Mouse (Mus musculus): ENCODE measurements around the gene Zfp804b. TPM values are rescaled to one million over a fixed set of nuclear protein-coding genes. Genes with fewer than 3 reads are reported as not detected.
"Not testable (repeated sequence)": the region's sequence is repeated elsewhere in the genome, so short reads cannot be mapped to it uniquely, and the experiment has no call there.

Zfp804b gene
- polyA plus RNA-seq (2014; fragmentation: Nextera tagmentation; extraction: Ambion mirVana), result 3.7 and 5.4 TPM in 2 replicates

GRCm38 (mm10) chr5:7344145-7345010 lies at the start of gene Zfp804b:
Gene Zfp804b, minus strand, starts transcription at chr5:7344756.
- peak; percentile 93 for ATAC-seq (ENCODE audit: low read depth)
- under 1% methylated on average over 50 of the region's 50 CpGs for WGBS
- H3K27ac ChIP-seq (ENCODE audit: low read depth, low read length), result no peak within 1 kb of the TSS; the same call in 1 of the 2 replicates
- H3K27me3 ChIP-seq (ENCODE audit: control insufficient read depth, insufficient read depth, low read length), result no peaks in the 10 kb centered on the region
- peak within 1 kb of the TSS; percentile 55 for H3K9ac ChIP-seq (replicated peaks; ENCODE audit: low read depth, low read length)
- H3K4me1 ChIP-seq (ENCODE audit: control insufficient read depth, insufficient read depth, low read length), result no peaks in the 10 kb centered on the region
- peak within 1 kb of the TSS; percentile 67 for H3K4me3 ChIP-seq (ENCODE audit: low read depth, low read length)
- H3K9me3 ChIP-seq (ENCODE audit: control insufficient read depth, low read length), result no peaks in the 10 kb centered on the region
- H3K36me3 ChIP-seq (ENCODE audit: control insufficient read depth, insufficient read depth, low read length), result no peaks in the 10 kb centered on the region
- H3K4me2 ChIP-seq (ENCODE audit: low read depth, low read length), result peak within 1 kb of the TSS; percentile 92

- 93% methylated on average over 1 of the region's 1 CpGs for WGBS
- not testable (repeated sequence) for H3K27ac ChIP-seq (ENCODE audit: low read depth, low read length); H3K4me2 ChIP-seq (ENCODE audit: low read depth, low read length); H3K4me1 ChIP-seq (ENCODE audit: control insufficient read depth, insufficient read depth, low read length); H3K27me3 ChIP-seq (ENCODE audit: control insufficient read depth, insufficient read depth, low read length); ATAC-seq (ENCODE audit: low read depth); H3K9me3 ChIP-seq (ENCODE audit: control insufficient read depth, low read length); H3K9ac ChIP-seq (replicated peaks; ENCODE audit: low read depth, low read length); H3K36me3 ChIP-seq (ENCODE audit: control insufficient read depth, insufficient read depth, low read length); H3K4me3 ChIP-seq (ENCODE audit: low read depth, low read length)
Measured at GRCm38 (mm10) chr5:7364616-7365015, 20.1 kb upstream of the Zfp804b start.

GRCm38 (mm10) chr5:7345011-7345389 lies 444 bp upstream of the Zfp804b start:
- no peaks in the 10 kb centered on the region for H3K9me3 ChIP-seq (ENCODE audit: control insufficient read depth, low read length)
- no peak overlapping the region for H3K27ac ChIP-seq (ENCODE audit: low read depth, low read length)
- H3K4me2 ChIP-seq (ENCODE audit: low read depth, low read length), result peak overlapping the region; percentile 92
- WGBS, result 0% methylated on average over 11 of the region's 11 CpGs
- peak overlapping the region; percentile 55 for H3K9ac ChIP-seq (replicated peaks; ENCODE audit: low read depth, low read length)
- no peaks in the 10 kb centered on the region for H3K36me3 ChIP-seq (ENCODE audit: control insufficient read depth, insufficient read depth, low read length)
- no peaks in the 10 kb centered on the region for H3K27me3 ChIP-seq (ENCODE audit: control insufficient read depth, insufficient read depth, low read length)
- H3K4me3 ChIP-seq (ENCODE audit: low read depth, low read length), result peak overlapping the region; percentile 67
- H3K4me1 ChIP-seq (ENCODE audit: control insufficient read depth, insufficient read depth, low read length), result no peaks in the 10 kb centered on the region
- ATAC-seq (ENCODE audit: low read depth), result peak; percentile 54

GRCm38 (mm10) chr5:7325594-7325993 lies 19.0 kb downstream of the Zfp804b start:
- Histone ChIP-seq H3K27ac (ENCODE audit: low read depth, low read length) (no peak overlapping the region), H3K27me3 (ENCODE audit: control insufficient read depth, insufficient read depth, low read length) (no peaks in the 10 kb centered on the region), H3K9me3 (ENCODE audit: control insufficient read depth, low read length) (no peaks in the 10 kb centered on the region), H3K36me3 (ENCODE audit: control insufficient read depth, insufficient read depth, low read length) (no peaks in the 10 kb centered on the region), H3K4me3 (ENCODE audit: low read depth, low read length) (no peak overlapping the region), H3K4me2 (ENCODE audit: low read depth, low read length) (no peak overlapping the region), H3K4me1 (ENCODE audit: control insufficient read depth, insufficient read depth, low read length) (no peaks in the 10 kb centered on the region), H3K9ac (replicated peaks; ENCODE audit: low read depth, low read length) (no peak overlapping the region)
- 63% methylated on average over 4 of the region's 4 CpGs for WGBS
- peak; percentile 61; the same call in 1 of the 2 replicates for ATAC-seq (ENCODE audit: low read depth)

GRCm38 (mm10) chr5:7303819-7304218 lies 40.7 kb downstream of the Zfp804b start, which contains the start of gene Tex47:
Gene Tex47, plus strand, starts transcription at chr5:7304119.
- no peak within 1 kb of the TSS for H3K4me3 ChIP-seq (ENCODE audit: low read depth, low read length)
- H3K9me3 ChIP-seq (ENCODE audit: control insufficient read depth, low read length), result no peaks in the 10 kb centered on the region
- no peak within 1 kb of the TSS for H3K4me2 ChIP-seq (ENCODE audit: low read depth, low read length)
- H3K27ac ChIP-seq (ENCODE audit: low read depth, low read length), result no peak within 1 kb of the TSS
- H3K9ac ChIP-seq (replicated peaks; ENCODE audit: low read depth, low read length), result no peak within 1 kb of the TSS
- WGBS, result 92% methylated on average over 1 of the region's 1 CpGs
- H3K27me3 ChIP-seq (ENCODE audit: control insufficient read depth, insufficient read depth, low read length), result no peaks in the 10 kb centered on the region
- no peaks in the 10 kb centered on the region for H3K4me1 ChIP-seq (ENCODE audit: control insufficient read depth, insufficient read depth, low read length)
- H3K36me3 ChIP-seq (ENCODE audit: control insufficient read depth, insufficient read depth, low read length), result no peaks in the 10 kb centered on the region
- ATAC-seq (ENCODE audit: low read depth), result no peak

- ATAC-seq (ENCODE audit: low read depth), result no peak
- Histone ChIP-seq H3K4me1 (ENCODE audit: control insufficient read depth, insufficient read depth, low read length) (no peaks in the 10 kb centered on the region), H3K4me2 (ENCODE audit: low read depth, low read length) (no peak overlapping the region), H3K9me3 (ENCODE audit: control insufficient read depth, low read length) (no peaks in the 10 kb centered on the region), H3K4me3 (ENCODE audit: low read depth, low read length) (no peak overlapping the region), H3K36me3 (ENCODE audit: control insufficient read depth, insufficient read depth, low read length) (no peaks in the 10 kb centered on the region), H3K27me3 (ENCODE audit: control insufficient read depth, insufficient read depth, low read length) (no peaks in the 10 kb centered on the region), H3K9ac (replicated peaks; ENCODE audit: low read depth, low read length) (no peak overlapping the region), H3K27ac (ENCODE audit: low read depth, low read length) (no peak overlapping the region)
- WGBS, result 43% methylated on average over 1 of the region's 1 CpGs
Measured at GRCm38 (mm10) chr5:7302969-7303368, 41.6 kb downstream of the Zfp804b start.

- 92% methylated on average over 1 of the region's 1 CpGs for WGBS
- ATAC-seq (ENCODE audit: low read depth), result no peak
- Histone ChIP-seq H3K4me3 (ENCODE audit: low read depth, low read length) (no peak overlapping the region), H3K9ac (replicated peaks; ENCODE audit: low read depth, low read length) (no peak overlapping the region), H3K9me3 (ENCODE audit: control insufficient read depth, low read length) (no peaks in the 10 kb centered on the region), H3K27me3 (ENCODE audit: control insufficient read depth, insufficient read depth, low read length) (no peaks in the 10 kb centered on the region), H3K4me2 (ENCODE audit: low read depth, low read length) (no peak overlapping the region), H3K27ac (ENCODE audit: low read depth, low read length) (no peak overlapping the region), H3K36me3 (ENCODE audit: control insufficient read depth, insufficient read depth, low read length) (no peaks in the 10 kb centered on the region), H3K4me1 (ENCODE audit: control insufficient read depth, insufficient read depth, low read length) (no peaks in the 10 kb centered on the region)
Measured at GRCm38 (mm10) chr5:7284336-7284735, 60.2 kb downstream of the Zfp804b start.

GRCm38 (mm10) chr5:7276659-7277455 lies 67.7 kb downstream of the Zfp804b start:
- Histone ChIP-seq H3K9ac (replicated peaks; ENCODE audit: low read depth, low read length) (no peak overlapping the region), H3K4me1 (ENCODE audit: control insufficient read depth, insufficient read depth, low read length) (no peaks in the 10 kb centered on the region), H3K4me3 (ENCODE audit: low read depth, low read length) (no peak overlapping the region), H3K36me3 (ENCODE audit: control insufficient read depth, insufficient read depth, low read length) (no peaks in the 10 kb centered on the region), H3K27me3 (ENCODE audit: control insufficient read depth, insufficient read depth, low read length) (no peaks in the 10 kb centered on the region), H3K27ac (ENCODE audit: low read depth, low read length) (no peak overlapping the region), H3K9me3 (ENCODE audit: control insufficient read depth, low read length) (no peaks in the 10 kb centered on the region), H3K4me2 (ENCODE audit: low read depth, low read length) (no peak overlapping the region)
- no peak for ATAC-seq (ENCODE audit: low read depth)
- 92% methylated on average over 7 of the region's 7 CpGs for WGBS

GRCm38 (mm10) chr5:7177589-7177988 lies 167.0 kb downstream of the Zfp804b start:
- ATAC-seq (ENCODE audit: low read depth), result no peak
- no peaks in the 10 kb centered on the region for H3K9me3 ChIP-seq (ENCODE audit: control insufficient read depth, low read length)
- no peaks in the 10 kb centered on the region for H3K4me1 ChIP-seq (ENCODE audit: control insufficient read depth, insufficient read depth, low read length)
- no peak overlapping the region for H3K4me3 ChIP-seq (ENCODE audit: low read depth, low read length)
- no peak overlapping the region for H3K9ac ChIP-seq (replicated peaks; ENCODE audit: low read depth, low read length)
- WGBS, result 95% methylated on average over 9 of the region's 9 CpGs
- H3K27me3 ChIP-seq (ENCODE audit: control insufficient read depth, insufficient read depth, low read length), result no peaks in the 10 kb centered on the region
- no peak overlapping the region for H3K27ac ChIP-seq (ENCODE audit: low read depth, low read length)
- H3K36me3 ChIP-seq (ENCODE audit: control insufficient read depth, insufficient read depth, low read length), result no peaks in the 10 kb centered on the region
- no peak overlapping the region for H3K4me2 ChIP-seq (ENCODE audit: low read depth, low read length)

Measured in neural tube, embryonic 14.5 days (tissue).